Mouse (Mus musculus): ENCODE data around the gene Dact2.

GRCm38 (mm10) chr17:14237134-14237533 lies 33.0 kb upstream of the Dact2 start:
- TF ChIP-seq CTCF (IDR thresholded peaks at IDR 0.05; ENCODE audit: low read depth, low read length) (no peak), POLR2A (IDR thresholded peaks at IDR 0.05; ENCODE audit: borderline replicate concordance, low read depth, low read length) (no peak)

All from bone marrow macrophage, adult 2 months (primary cell).